Mouse (Mus musculus) c-Kit-positive CD71-negative TER-119-negative erythroid progenitor cells, embryonic 14.5 days (primary cell): Measurements from ENCODE around the gene Tcerg1l.

ENCODE experiments used
- DNase-seq: peaks from one replicate; pipeline ENCODE4 v3.0.0-alpha.2; 2013; ENCODE audit warnings: low read depth

Gene Tcerg1l

GRCm38 (mm10) chr7:138357475-138357874, 40.1 kb downstream of the Tcerg1l start:
- DNase-seq: no peak

GRCm38 (mm10) chr7:138356655-138357449, 40.7 kb downstream of the Tcerg1l start:
- no peak for DNase-seq

- DNase-seq: no peak
Measured at GRCm38 (mm10) chr7:138345451-138345850, 52.1 kb downstream of the Tcerg1l start.

- no peak for DNase-seq
Measured at GRCm38 (mm10) chr7:138338451-138338850, 59.1 kb downstream of the Tcerg1l start.

GRCm38 (mm10) chr7:138337946-138338345, 59.6 kb downstream of the Tcerg1l start:
- no peak for DNase-seq

- no peak for DNase-seq
Measured at GRCm38 (mm10) chr7:138332504-138333168, 64.9 kb downstream of the Tcerg1l start.

GRCm38 (mm10) chr7:138331266-138331665, 66.3 kb downstream of the Tcerg1l start:
- DNase-seq: no peak

- no peak for DNase-seq
Measured at GRCm38 (mm10) chr7:138328637-138329036, 68.9 kb downstream of the Tcerg1l start.

GRCm38 (mm10) chr7:138326760-138327159, 70.8 kb downstream of the Tcerg1l start:
- no peak for DNase-seq

- DNase-seq: no peak
Measured at GRCm38 (mm10) chr7:138313733-138314132, 83.8 kb downstream of the Tcerg1l start.

- no peak for DNase-seq
Measured at GRCm38 (mm10) chr7:138306126-138306525, 91.4 kb downstream of the Tcerg1l start.

- no peak for DNase-seq
Measured at GRCm38 (mm10) chr7:138284790-138285189, 112.7 kb downstream of the Tcerg1l start.

GRCm38 (mm10) chr7:138275263-138275662, 122.3 kb downstream of the Tcerg1l start:
- DNase-seq: no peak

- DNase-seq: no peak
Measured at GRCm38 (mm10) chr7:138271328-138271727, 126.2 kb downstream of the Tcerg1l start.

- DNase-seq: no peak
Measured at GRCm38 (mm10) chr7:138269386-138269785, 128.1 kb downstream of the Tcerg1l start.

- no peak for DNase-seq
Measured at GRCm38 (mm10) chr7:138267976-138268646, 129.4 kb downstream of the Tcerg1l start.

GRCm38 (mm10) chr7:138248612-138249011, 148.9 kb downstream of the Tcerg1l start:
- DNase-seq: no peak

- DNase-seq: no peak
Measured at GRCm38 (mm10) chr7:138248176-138248575, 149.4 kb downstream of the Tcerg1l start.

GRCm38 (mm10) chr7:138246684-138247083, 150.8 kb downstream of the Tcerg1l start:
- no peak for DNase-seq

- DNase-seq: no peak
Measured at GRCm38 (mm10) chr7:138242229-138242628, 155.3 kb downstream of the Tcerg1l start.

GRCm38 (mm10) chr7:138237708-138238225, 159.8 kb downstream of the Tcerg1l start:
- DNase-seq: peak; percentile 23

- DNase-seq: no peak
Measured at GRCm38 (mm10) chr7:138224252-138224651, 173.3 kb downstream of the Tcerg1l start.

- DNase-seq: no peak
Measured at GRCm38 (mm10) chr7:138222951-138223350, 174.6 kb downstream of the Tcerg1l start.
